Mouse (Mus musculus) liver, embryonic 15.5 days (tissue): Measurements from ENCODE around the gene Spryd3. TPM values are rescaled to one million over a fixed set of nuclear protein-coding genes. Genes with fewer than 3 reads are reported as not detected.

ENCODE experiments used
- ATAC-seq: fragments of 200-750 bp; cut with Nextera tagmentation; 2 replicates; pipeline ENCODE4 v1.8.0; 2017; ENCODE audit warnings: moderate number of reproducible peaks, mild to moderate bottlenecking, moderate library complexity; ENCODE audit not compliant: insufficient read depth
- H3K27ac ChIP-seq: fragments of 300-500 bp; sonication (generic); replicated peaks from 2 replicates; pipeline ENCODE4 v1.5.1; 2015; ENCODE audit warnings: mild to moderate bottlenecking, inconsistent platforms
- H3K27me3 ChIP-seq: fragments of 300-500 bp; sonication (generic); 2 replicates; pipeline ENCODE4 v1.6.1; 2015; ENCODE audit warnings: mild to moderate bottlenecking, inconsistent platforms
- H3K36me3 ChIP-seq: fragments of 300-500 bp; sonication (generic); replicated peaks from 2 replicates; pipeline ENCODE4 v1.6.1; 2015; ENCODE audit warnings: moderate library complexity, mild to moderate bottlenecking, inconsistent platforms
- H3K4me1 ChIP-seq: fragments of 300-500 bp; sonication (generic); replicated peaks from 2 replicates; pipeline ENCODE4 v1.6.1; 2015; ENCODE audit warnings: inconsistent platforms
- H3K4me2 ChIP-seq: fragments of 300-500 bp; sonication (generic); 2 replicates; pipeline ENCODE4 v1.6.1; 2015; ENCODE audit warnings: moderate library complexity, mild to moderate bottlenecking, inconsistent platforms
- H3K4me3 ChIP-seq: fragments of 300-500 bp; sonication (generic); replicated peaks from 2 replicates; pipeline ENCODE4 v1.5.1; 2015; ENCODE audit warnings: mild to moderate bottlenecking, inconsistent platforms
- H3K9ac ChIP-seq: fragments of 300-500 bp; sonication (generic); 2 replicates; pipeline ENCODE4 v1.6.1; 2015; ENCODE audit warnings: moderate library complexity, mild to moderate bottlenecking, inconsistent platforms
- H3K9me3 ChIP-seq: fragments of 300-500 bp; sonication (generic); replicated peaks from 2 replicates; pipeline ENCODE4 v1.6.1; 2016; ENCODE audit warnings: inconsistent platforms
- WGBS: fragments of 180-500 bp; shearing (Covaris S2); methylation state at CpG from one replicate; pipeline ENCODE4 v1.1.7; 2015; ENCODE audit warnings: mixed read lengths; ENCODE audit not compliant: insufficient replicate concordance; 5-methylcytosine and 5-hydroxymethylcytosine counted together
- polyA plus RNA-seq: library from polyadenylated mRNA; unstranded; fragments of >200 nt; fragmentation: Nextera tagmentation; extraction: Ambion mirVana; gene quantifications from 2 replicates; pipeline ENCODE4 v1.2.1, GENCODE M21; 2015

The Spryd3 gene
- polyA plus RNA-seq, 1 experiment from 2014 or later: 12.9 TPM

- peak overlapping the region; percentile 64 for H3K27ac ChIP-seq
Measured at GRCm38 (mm10) chr15:102103371-102103946, 32.6 kb downstream of the Spryd3 start.

GRCm38 (mm10) chr15:102102548-102103121 lies 33.4 kb downstream of the Spryd3 start:
- Histone ChIP-seq H3K27me3 (peaks cover 84% of the 10 kb centered on the region), H3K4me3 (peak overlapping the region; percentile 32), H3K9ac (no peak overlapping the region; the same call in 1 of the 2 replicates), H3K36me3 (peaks cover 7% of the 10 kb centered on the region), H3K27ac (peak overlapping the region; percentile 64), H3K4me2 (peak overlapping the region; percentile 30), H3K9me3 (no peaks in the 10 kb centered on the region), H3K4me1 (peaks cover 68% of the 10 kb centered on the region)
- 43% methylated on average over 6 of the region's 6 CpGs for WGBS
- no peak for ATAC-seq

More at GRCm38 (mm10) chr15:102103371-102103946, 32.6 kb downstream of the Spryd3 start:
- WGBS: 28% methylated on average over 14 of the region's 14 CpGs
- Histone ChIP-seq H3K4me3 (peak overlapping the region; percentile 32), H3K27me3 (peaks cover 84% of the 10 kb centered on the region), H3K4me2 (peak overlapping the region; percentile 28), H3K4me1 (peaks cover 73% of the 10 kb centered on the region), H3K36me3 (no peaks in the 10 kb centered on the region), H3K9ac (no peak overlapping the region), H3K9me3 (no peaks in the 10 kb centered on the region)
- ATAC-seq: no peak

- peaks cover 14% of the 10 kb centered on the region for H3K36me3 ChIP-seq
- H3K4me1 ChIP-seq: peaks cover 61% of the 10 kb centered on the region
- ATAC-seq: no peak
- peaks cover 79% of the 10 kb centered on the region for H3K27me3 ChIP-seq
- H3K4me3 ChIP-seq: peak overlapping the region; percentile 14; the same call in 1 of the 2 replicates
- H3K9me3 ChIP-seq: no peaks in the 10 kb centered on the region
- 45% methylated on average over 11 of the region's 11 CpGs for WGBS
- H3K4me2 ChIP-seq: peak overlapping the region; percentile 86
- H3K9ac ChIP-seq: no peak overlapping the region
- H3K27ac ChIP-seq: peak overlapping the region; percentile 64
Measured at GRCm38 (mm10) chr15:102101672-102102541, 34.1 kb downstream of the Spryd3 start.

- Histone ChIP-seq H3K27me3 (peaks cover 71% of the 10 kb centered on the region), H3K4me3 (peak overlapping the region; percentile 60; the same call in 1 of the 2 replicates), H3K4me1 (peaks cover 58% of the 10 kb centered on the region), H3K9ac (no peak overlapping the region), H3K9me3 (no peaks in the 10 kb centered on the region), H3K27ac (peak overlapping the region; percentile 64), H3K4me2 (peak overlapping the region; percentile 86), H3K36me3 (peaks cover 20% of the 10 kb centered on the region)
- 37% methylated on average over 10 of the region's 10 CpGs for whole genome bisulfite sequencing
- no peak for ATAC-seq
Measured at GRCm38 (mm10) chr15:102100996-102101671, 34.9 kb downstream of the Spryd3 start.

GRCm38 (mm10) chr15:102100161-102100981 lies 35.7 kb downstream of the Spryd3 start, which contains the start of gene Tns2:
Gene Tns2, plus strand, starts transcription at chr15:102100413.
- peak within 1 kb of the TSS; percentile 69 for H3K27ac ChIP-seq
- peak within 1 kb of the TSS; percentile 86 for H3K4me2 ChIP-seq
- H3K27me3 ChIP-seq: peaks cover 64% of the 10 kb centered on the region
- peak within 1 kb of the TSS; percentile 55 for H3K9ac ChIP-seq
- H3K4me3 ChIP-seq: peak within 1 kb of the TSS; percentile 60
- no peaks in the 10 kb centered on the region for H3K9me3 ChIP-seq
- H3K36me3 ChIP-seq: peaks cover 27% of the 10 kb centered on the region
- under 1% methylated on average over 59 of the region's 82 CpGs for WGBS
- H3K4me1 ChIP-seq: peaks cover 57% of the 10 kb centered on the region
- ATAC-seq: peak; percentile 53

- H3K4me1 ChIP-seq: peaks cover 56% of the 10 kb centered on the region
Measured at GRCm38 (mm10) chr15:102099771-102100160, 36.3 kb downstream of the Spryd3 start.

GRCm38 (mm10) chr15:102099260-102099659 lies 36.8 kb downstream of the Spryd3 start:
- Histone ChIP-seq H3K4me3 (peak overlapping the region; percentile 60; the same call in 1 of the 2 replicates), H3K9me3 (no peaks in the 10 kb centered on the region), H3K9ac (no peak overlapping the region), H3K27ac (no peak overlapping the region), H3K27me3 (peaks cover 53% of the 10 kb centered on the region), H3K36me3 (peaks cover 38% of the 10 kb centered on the region), H3K4me1 (peaks cover 52% of the 10 kb centered on the region), H3K4me2 (peak overlapping the region; percentile 86)
- ATAC-seq: no peak
- 55% methylated on average over 5 of the region's 5 CpGs for whole genome bisulfite sequencing

More at GRCm38 (mm10) chr15:102099771-102100160, 36.3 kb downstream of the Spryd3 start:
- 25% methylated on average over 8 of the region's 8 CpGs for WGBS
- H3K36me3 ChIP-seq: peaks cover 33% of the 10 kb centered on the region
- H3K4me3 ChIP-seq: peak overlapping the region; percentile 60
- peak overlapping the region; percentile 55 for H3K9ac ChIP-seq
- H3K4me2 ChIP-seq: peak overlapping the region; percentile 86
- no peak for ATAC-seq
- peaks cover 58% of the 10 kb centered on the region for H3K27me3 ChIP-seq
- no peaks in the 10 kb centered on the region for H3K9me3 ChIP-seq
- H3K27ac ChIP-seq: peak overlapping the region; percentile 69; the same call in 1 of the 2 replicates

GRCm38 (mm10) chr15:102097991-102098555 lies 38.0 kb downstream of the Spryd3 start:
- no peak overlapping the region for H3K9ac ChIP-seq
- H3K4me2 ChIP-seq: no peak overlapping the region
- peaks cover 41% of the 10 kb centered on the region for H3K27me3 ChIP-seq
- peaks cover 44% of the 10 kb centered on the region for H3K4me1 ChIP-seq
- no peak overlapping the region for H3K4me3 ChIP-seq
- no peak for ATAC-seq
- H3K36me3 ChIP-seq: peaks cover 50% of the 10 kb centered on the region
- no peaks in the 10 kb centered on the region for H3K9me3 ChIP-seq
- H3K27ac ChIP-seq: no peak overlapping the region
- 53% methylated on average over 5 of the region's 5 CpGs for WGBS

GRCm38 (mm10) chr15:102097147-102097915 lies 38.7 kb downstream of the Spryd3 start:
- Histone ChIP-seq H3K9me3 (no peaks in the 10 kb centered on the region), H3K4me2 (no peak overlapping the region), H3K27me3 (peaks cover 34% of the 10 kb centered on the region), H3K36me3 (peaks cover 58% of the 10 kb centered on the region), H3K4me1 (peaks cover 41% of the 10 kb centered on the region), H3K27ac (no peak overlapping the region), H3K4me3 (no peak overlapping the region), H3K9ac (no peak overlapping the region)
- WGBS: 45% methylated on average over 8 of the region's 8 CpGs
- ATAC-seq: no peak
